Mouse (Mus musculus): ENCODE data around the gene Cope. TPM values are rescaled to one million over a fixed set of nuclear protein-coding genes. Genes with fewer than 3 reads are reported as not detected.

Gene Cope
- polyA plus RNA-seq, 1 experiment from 2014 or later: 334 TPM

- no peaks in the 10 kb centered on the region for H3K9me3 ChIP-seq (replicated peaks; ENCODE audit: control insufficient read depth, low read length)
- no peak for ATAC-seq (replicated peaks; ENCODE audit: extremely low read depth, insufficient read depth, low FRiP score)
- H3K9ac ChIP-seq (ENCODE audit: low read length): peak overlapping the region; percentile 97
- peaks cover 4% of the 10 kb centered on the region for H3K36me3 ChIP-seq (ENCODE audit: control insufficient read depth, insufficient read depth)
- peak overlapping the region; percentile 98 for H3K4me3 ChIP-seq (ENCODE audit: low read length)
- WGBS: 48% methylated on average over 15 of the region's 15 CpGs
- peaks cover 31% of the 10 kb centered on the region for H3K4me1 ChIP-seq (ENCODE audit: control insufficient read depth, insufficient read depth, low read length)
- H3K4me2 ChIP-seq (ENCODE audit: low read depth, low read length): peak overlapping the region; percentile 88
- H3K27me3 ChIP-seq (ENCODE audit: control insufficient read depth, insufficient read depth, low read length): no peaks in the 10 kb centered on the region
- H3K27ac ChIP-seq (ENCODE audit: low read length): no peak overlapping the region
Measured at GRCm38 (mm10) chr8:70351035-70351999, 49.0 kb downstream of the Cope start.

DNA sequence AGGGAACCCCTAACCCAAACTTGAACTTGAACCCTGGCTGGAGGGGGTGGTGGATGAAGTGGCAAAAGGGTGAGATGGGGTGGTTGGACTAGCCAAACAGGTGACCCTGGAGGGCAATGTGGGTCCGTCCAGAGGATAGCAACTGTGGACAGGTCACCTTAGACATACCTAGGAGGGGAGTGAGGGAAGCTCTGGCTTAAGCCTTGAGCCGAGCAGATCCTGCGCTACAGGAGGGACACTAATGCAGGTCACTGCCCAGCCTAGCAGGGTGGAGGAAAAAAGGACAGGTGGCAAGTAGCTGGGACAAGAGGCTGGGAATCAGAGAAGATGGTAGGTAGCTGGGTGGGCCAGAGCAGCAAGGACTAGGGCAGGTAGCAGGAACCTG lies 49.7 kb downstream of the Cope start:
- Histone ChIP-seq H3K27ac (ENCODE audit: low read length) (no peak overlapping the region), H3K9me3 (replicated peaks; ENCODE audit: control insufficient read depth, low read length) (no peaks in the 10 kb centered on the region), H3K4me2 (ENCODE audit: low read depth, low read length) (peak overlapping the region; percentile 88), H3K4me3 (ENCODE audit: low read length) (peak overlapping the region; percentile 98), H3K27me3 (ENCODE audit: control insufficient read depth, insufficient read depth, low read length) (no peaks in the 10 kb centered on the region), H3K4me1 (ENCODE audit: control insufficient read depth, insufficient read depth, low read length) (peaks cover 31% of the 10 kb centered on the region), H3K9ac (ENCODE audit: low read length) (peak overlapping the region; percentile 97), H3K36me3 (ENCODE audit: control insufficient read depth, insufficient read depth) (no peaks in the 10 kb centered on the region)
- WGBS: 18% methylated on average over 3 of the region's 3 CpGs
- no peak for ATAC-seq (replicated peaks; ENCODE audit: extremely low read depth, insufficient read depth, low FRiP score)

DNA sequence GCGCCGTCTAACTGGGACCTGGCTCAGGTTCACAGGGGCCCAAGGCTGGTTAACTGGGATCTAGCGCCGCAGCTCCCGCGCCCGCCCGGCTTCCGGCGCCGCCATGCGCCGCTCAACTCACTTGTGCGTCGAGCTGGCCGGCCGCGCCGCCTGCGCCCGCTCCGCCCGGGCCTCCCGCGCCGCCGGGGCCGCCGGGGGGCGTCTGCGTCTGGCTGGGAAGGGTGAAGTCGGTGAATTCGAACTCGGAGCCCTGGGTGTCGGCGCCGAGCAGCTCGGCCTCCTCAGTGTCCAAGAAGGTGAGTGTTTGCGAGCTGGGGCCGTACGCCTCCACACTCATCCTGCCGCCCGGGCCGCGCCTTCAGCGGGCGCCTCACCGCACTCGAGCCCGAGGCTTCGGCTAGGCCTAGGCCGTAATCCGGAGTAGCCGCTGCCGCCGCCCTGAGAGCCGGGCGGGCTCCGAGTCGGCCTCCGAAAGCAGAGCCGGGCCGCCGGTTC lies 50.4 kb downstream of the Cope start:
- H3K9me3 ChIP-seq (replicated peaks; ENCODE audit: control insufficient read depth, low read length): no peaks in the 10 kb centered on the region
- peak; percentile 31 for ATAC-seq (replicated peaks; ENCODE audit: extremely low read depth, insufficient read depth, low FRiP score)
- peaks cover 31% of the 10 kb centered on the region for H3K4me1 ChIP-seq (ENCODE audit: control insufficient read depth, insufficient read depth, low read length)
- under 1% methylated on average over 64 of the region's 64 CpGs for WGBS
- H3K4me2 ChIP-seq (ENCODE audit: low read depth, low read length): peak overlapping the region; percentile 88
- peak overlapping the region; percentile 98 for H3K4me3 ChIP-seq (ENCODE audit: low read length)
- H3K27me3 ChIP-seq (ENCODE audit: control insufficient read depth, insufficient read depth, low read length): no peaks in the 10 kb centered on the region
- no peaks in the 10 kb centered on the region for H3K36me3 ChIP-seq (ENCODE audit: control insufficient read depth, insufficient read depth)
- peak overlapping the region; percentile 97 for H3K9ac ChIP-seq (ENCODE audit: low read length)
- H3K27ac ChIP-seq (ENCODE audit: low read length): peak overlapping the region; percentile 89

GRCm38 (mm10) chr8:70353194-70353817 lies 51.0 kb downstream of the Cope start, which contains the start of gene Upf1:
Gene Upf1 (minus strand): TSS chr8:70353278.
- Histone ChIP-seq H3K9ac (ENCODE audit: low read length) (peak within 1 kb of the TSS; percentile 97), H3K4me2 (ENCODE audit: low read depth, low read length) (peak within 1 kb of the TSS; percentile 88), H3K4me3 (ENCODE audit: low read length) (peak within 1 kb of the TSS; percentile 98), H3K27ac (ENCODE audit: low read length) (peak within 1 kb of the TSS; percentile 89), H3K4me1 (ENCODE audit: control insufficient read depth, insufficient read depth, low read length) (peaks cover 31% of the 10 kb centered on the region), H3K36me3 (ENCODE audit: control insufficient read depth, insufficient read depth) (no peaks in the 10 kb centered on the region), H3K9me3 (replicated peaks; ENCODE audit: control insufficient read depth, low read length) (no peaks in the 10 kb centered on the region), H3K27me3 (ENCODE audit: control insufficient read depth, insufficient read depth, low read length) (no peaks in the 10 kb centered on the region)
- WGBS: under 1% methylated on average over 65 of the region's 69 CpGs
- peak; percentile 93 for ATAC-seq (replicated peaks; ENCODE audit: extremely low read depth, insufficient read depth, low FRiP score)

DNA sequence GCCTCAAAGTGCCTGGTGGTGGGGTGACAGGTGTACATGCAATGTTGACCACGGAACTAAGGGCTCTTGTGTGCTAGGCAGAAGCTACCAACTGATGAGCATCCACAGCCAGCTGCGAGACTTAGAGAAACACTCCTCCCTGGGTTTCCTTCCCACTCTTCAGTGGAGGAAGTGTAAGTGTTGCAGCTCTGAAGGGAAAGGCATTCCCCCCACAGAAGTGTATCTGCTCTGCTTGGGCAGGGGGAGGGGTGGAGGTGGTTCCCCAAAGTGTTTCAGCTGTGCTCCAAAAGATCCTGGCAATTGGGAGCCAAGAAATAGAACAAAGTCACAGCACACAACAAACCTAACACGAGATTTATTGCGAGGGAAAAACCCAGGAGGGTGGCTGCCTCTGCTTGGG lies 51.7 kb downstream of the Cope start:
- peak overlapping the region; percentile 70 for H3K27ac ChIP-seq (ENCODE audit: low read length)
- no peaks in the 10 kb centered on the region for H3K27me3 ChIP-seq (ENCODE audit: control insufficient read depth, insufficient read depth, low read length)
- peaks cover 29% of the 10 kb centered on the region for H3K4me1 ChIP-seq (ENCODE audit: control insufficient read depth, insufficient read depth, low read length)
- WGBS: 62% methylated on average over 4 of the region's 4 CpGs
- peak overlapping the region; percentile 83 for H3K4me2 ChIP-seq (ENCODE audit: low read depth, low read length)
- H3K9me3 ChIP-seq (replicated peaks; ENCODE audit: control insufficient read depth, low read length): no peaks in the 10 kb centered on the region
- no peak for ATAC-seq (replicated peaks; ENCODE audit: extremely low read depth, insufficient read depth, low FRiP score)
- peak overlapping the region; percentile 98 for H3K4me3 ChIP-seq (ENCODE audit: low read length)
- no peaks in the 10 kb centered on the region for H3K36me3 ChIP-seq (ENCODE audit: control insufficient read depth, insufficient read depth)
- H3K9ac ChIP-seq (ENCODE audit: low read length): peak overlapping the region; percentile 74; the same call in 1 of the 2 replicates

GRCm38 (mm10) chr8:70356111-70356510 lies 53.8 kb downstream of the Cope start:
- no peak for ATAC-seq (replicated peaks; ENCODE audit: extremely low read depth, insufficient read depth, low FRiP score)
- H3K27me3 ChIP-seq (ENCODE audit: control insufficient read depth, insufficient read depth, low read length): no peaks in the 10 kb centered on the region
- H3K27ac ChIP-seq (ENCODE audit: low read length): no peak overlapping the region
- H3K4me1 ChIP-seq (ENCODE audit: control insufficient read depth, insufficient read depth, low read length): peaks cover 19% of the 10 kb centered on the region
- H3K36me3 ChIP-seq (ENCODE audit: control insufficient read depth, insufficient read depth): no peaks in the 10 kb centered on the region
- no peak overlapping the region for H3K9ac ChIP-seq (ENCODE audit: low read length)
- H3K4me3 ChIP-seq (ENCODE audit: low read length): no peak overlapping the region
- WGBS: 77% methylated on average over 1 of the region's 1 CpGs
- H3K9me3 ChIP-seq (replicated peaks; ENCODE audit: control insufficient read depth, low read length): 0 out of 2 replicates have a peak, but pooled peaks cover 4% of the 10 kb centered on the region
- no peak overlapping the region for H3K4me2 ChIP-seq (ENCODE audit: low read depth, low read length)

DNA sequence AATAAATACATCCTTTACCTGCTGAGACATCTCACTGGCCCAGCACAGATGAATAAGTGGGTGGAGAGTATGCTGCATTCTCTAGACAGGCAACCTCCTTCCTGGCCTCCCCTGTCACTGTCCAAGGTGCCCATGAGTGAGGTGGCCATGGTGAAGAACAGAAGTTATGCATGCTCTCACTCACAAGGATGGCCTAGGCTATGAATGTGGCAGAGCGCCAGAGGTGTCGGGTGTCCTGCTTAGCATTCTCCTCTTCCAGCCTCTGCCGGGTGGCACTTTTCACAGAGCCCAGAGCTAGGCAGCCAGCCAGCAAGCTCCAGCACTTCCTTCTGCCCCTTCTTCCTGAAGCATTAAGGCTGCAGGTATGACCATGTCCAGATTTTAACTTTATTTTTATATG lies 57.1 kb downstream of the Cope start:
- ATAC-seq (replicated peaks; ENCODE audit: extremely low read depth, insufficient read depth, low FRiP score): peak; percentile 50; the same call in 1 of the 2 replicates
- 21% methylated on average over 3 of the region's 3 CpGs for WGBS
- no peak overlapping the region for H3K9ac ChIP-seq (ENCODE audit: low read length)

GRCm38 (mm10) chr8:70360769-70361168 lies 58.5 kb downstream of the Cope start:
- 0 out of 2 replicates have a peak, but pooled peaks cover 4% of the 10 kb centered on the region for H3K9me3 ChIP-seq (replicated peaks; ENCODE audit: control insufficient read depth, low read length)
- H3K27ac ChIP-seq (ENCODE audit: low read length): no peak overlapping the region
- H3K4me2 ChIP-seq (ENCODE audit: low read depth, low read length): no peak overlapping the region
- no peaks in the 10 kb centered on the region for H3K36me3 ChIP-seq (ENCODE audit: control insufficient read depth, insufficient read depth)
- WGBS: 48% methylated on average over 4 of the region's 4 CpGs
- peaks cover 3% of the 10 kb centered on the region; the same call in 1 of the 2 replicates for H3K4me1 ChIP-seq (ENCODE audit: control insufficient read depth, insufficient read depth, low read length)
- no peak overlapping the region for H3K9ac ChIP-seq (ENCODE audit: low read length)
- no peaks in the 10 kb centered on the region for H3K27me3 ChIP-seq (ENCODE audit: control insufficient read depth, insufficient read depth, low read length)
- no peak overlapping the region for H3K4me3 ChIP-seq (ENCODE audit: low read length)
- no peak for ATAC-seq (replicated peaks; ENCODE audit: extremely low read depth, insufficient read depth, low FRiP score)

More for the DNA sequence above, 57.1 kb downstream of the Cope start:
- no peaks in the 10 kb centered on the region for H3K36me3 ChIP-seq (ENCODE audit: control insufficient read depth, insufficient read depth)
- peaks cover 3% of the 10 kb centered on the region; the same call in 1 of the 2 replicates for H3K4me1 ChIP-seq (ENCODE audit: control insufficient read depth, insufficient read depth, low read length)
- no peaks in the 10 kb centered on the region for H3K27me3 ChIP-seq (ENCODE audit: control insufficient read depth, insufficient read depth, low read length)
- H3K27ac ChIP-seq (ENCODE audit: low read length): no peak overlapping the region
- 0 out of 2 replicates have a peak, but pooled peaks cover 4% of the 10 kb centered on the region for H3K9me3 ChIP-seq (replicated peaks; ENCODE audit: control insufficient read depth, low read length)
- no peak overlapping the region for H3K4me3 ChIP-seq (ENCODE audit: low read length)
- H3K4me2 ChIP-seq (ENCODE audit: low read depth, low read length): no peak overlapping the region

All from heart, embryonic 16.5 days (tissue).